Mouse (Mus musculus) activated CD4-positive, CD25-positive, alpha-beta regulatory T cell (primary cell): ENCODE measurements around the gene Iqck. TPM values are rescaled to one million over a fixed set of nuclear protein-coding genes. Genes with fewer than 3 reads are reported as not detected.

ENCODE experiments used
- polyA plus RNA-seq, 2 experiments: library from polyadenylated mRNA; unstranded; fragments of 100-300 nt; shearing (Covaris generic); gene quantifications; one replicate each; pipeline ENCODE4 v1.2.1; 2017

Gene Iqck
- polyA plus RNA-seq: under 1 TPM; 0.07 to 0.11 TPM

GRCm38 (mm10) chr7:118855171-118855876 lies at the start of gene Iqck:
Iqck (plus strand) TSS chr7:118855752.

GRCm38 (mm10) chr7:118855877-118856304 lies 339 bp downstream of the Iqck start, which contains the start of gene Knop1:
Knop1 (minus strand) TSS chr7:118856254.

GRCm38 (mm10) chr7:118995007-118995406 lies 139.5 kb downstream of the Iqck start, which contains the start of gene Gprc5b:
Gprc5b (minus strand) TSS chr7:118995211.

Other genes with a start within 250 kb of the Iqck start
- gene Gde1, start 150.0 kb upstream of the Iqck start, polyA plus RNA-seq: 10 to 100 TPM; 52.7 to 52.9 TPM
- gene Ccp110, start 143.2 kb upstream of the Iqck start, polyA plus RNA-seq: 1 to 10 TPM; 4.3 to 7.3 TPM
- gene Vps35l, start 115.5 kb upstream of the Iqck start, polyA plus RNA-seq: 100 to 1,000 TPM in 1 of 2 experiments, 10 to 100 TPM in 1; 61.4 to 101 TPM
- 10 to 100 TPM; 26.8 to 29.2 TPM for gene Knop1, start 502 bp downstream of the Iqck start, polyA plus RNA-seq
- under 1 TPM; 0.79 to 0.80 TPM for gene Gprc5b, start 139.5 kb downstream of the Iqck start, polyA plus RNA-seq